Mouse (Mus musculus) splenic B cell, adult 2 months (primary cell): ENCODE data around the gene Ttll5.

Experiments
- DNase-seq: peaks from one replicate; pipeline ENCODE4 v3.0.0-alpha.2; 2011; ENCODE audit warnings: low read depth, low spot score
- H3K27me3 ChIP-seq: 2 replicates; pipeline ENCODE4 v1.6.1; 2012; ENCODE audit warnings: mild to moderate bottlenecking, low read length, moderate library complexity, mixed read lengths; ENCODE audit not compliant: control insufficient read depth, poor library complexity, insufficient read depth, severe bottlenecking
- H3K36me3 ChIP-seq: 2 replicates; pipeline ENCODE4 v1.6.1; 2012; ENCODE audit warnings: mild to moderate bottlenecking, low read length, moderate library complexity, mixed read lengths; ENCODE audit not compliant: control insufficient read depth, poor library complexity, insufficient read depth, severe bottlenecking

Gene Ttll5

GRCm38 (mm10) chr12:85822051-85822450 lies 2.4 kb upstream of the Ttll5 start:
- Histone ChIP-seq H3K36me3 (no peaks in the 10 kb centered on the region; the same call in 1 of the 2 replicates), H3K27me3 (no peaks in the 10 kb centered on the region)
- no peak for DNase-seq

- no peaks in the 10 kb centered on the region for H3K36me3 ChIP-seq
- no peaks in the 10 kb centered on the region for H3K27me3 ChIP-seq
- DNase-seq, result no peak
Observed at GRCm38 (mm10) chr12:85825361-85825760, 902 bp downstream of the Ttll5 start.

DNA sequence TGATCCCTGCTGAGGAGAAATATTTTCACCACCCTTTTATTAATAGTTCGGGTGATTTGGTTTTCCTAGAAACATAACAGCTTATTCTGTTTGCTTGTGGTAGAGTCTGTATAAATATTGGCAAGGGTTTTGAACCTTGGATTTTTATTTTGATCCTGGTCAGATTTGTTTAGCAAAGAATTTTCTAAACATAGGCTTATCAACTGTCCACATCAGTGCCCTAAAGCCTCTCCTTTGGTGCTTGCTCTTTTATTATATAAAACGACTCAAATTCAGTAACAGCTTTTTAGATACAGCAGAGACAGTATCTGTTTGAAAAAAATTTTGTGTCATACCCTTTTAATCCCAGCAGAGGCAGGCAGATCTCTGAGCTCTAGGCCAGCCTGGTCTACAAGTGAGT lies 1.4 kb downstream of the Ttll5 start:
- Histone ChIP-seq H3K27me3 (no peaks in the 10 kb centered on the region), H3K36me3 (no peaks in the 10 kb centered on the region)
- no peak for DNase-seq

- Histone ChIP-seq H3K27me3 (no peaks in the 10 kb centered on the region), H3K36me3 (no peaks in the 10 kb centered on the region)
- no peak for DNase-seq
Observed at GRCm38 (mm10) chr12:85828856-85829255, 4.4 kb downstream of the Ttll5 start.

DNA sequence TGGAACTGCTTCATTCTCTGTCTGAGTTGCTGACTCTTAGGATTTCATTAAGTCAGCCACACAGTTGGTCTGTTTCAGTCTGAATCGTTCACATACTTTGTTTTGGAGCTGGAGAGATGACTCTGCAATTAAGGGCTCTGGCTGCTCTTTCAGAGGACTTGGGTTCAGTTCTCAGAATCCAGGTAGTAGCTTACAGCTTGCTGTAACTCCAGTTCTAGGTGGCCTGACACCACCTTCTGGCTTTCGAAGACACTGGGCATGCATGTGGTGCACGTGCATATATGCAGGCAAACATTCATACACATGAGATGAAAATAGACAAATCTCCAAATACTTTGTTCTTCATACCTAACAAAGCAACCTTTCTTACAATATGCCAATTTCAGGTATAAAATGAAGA lies 5.4 kb downstream of the Ttll5 start:
- Histone ChIP-seq H3K36me3 (no peaks in the 10 kb centered on the region), H3K27me3 (no peaks in the 10 kb centered on the region)
- no peak for DNase-seq

DNA sequence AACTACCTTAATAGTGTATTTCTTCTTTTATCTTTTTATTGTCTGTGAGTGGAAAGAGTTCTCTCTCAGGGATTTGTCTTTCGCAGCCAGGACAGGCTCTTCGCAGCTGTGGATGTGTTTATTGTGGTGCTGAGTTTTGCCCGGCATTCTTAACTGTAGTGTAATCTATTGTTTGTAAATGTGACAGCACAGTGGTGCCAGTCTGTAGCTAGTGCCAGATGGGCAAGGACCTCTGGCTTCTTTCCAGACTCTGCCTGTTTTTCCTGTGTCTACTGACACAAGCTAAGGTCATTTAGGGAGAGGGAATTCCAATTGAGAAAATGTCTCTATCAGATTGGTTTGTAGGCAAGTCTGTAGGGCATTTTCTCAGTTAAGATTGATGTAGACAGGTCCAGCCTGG lies 6.2 kb downstream of the Ttll5 start:
- no peaks in the 10 kb centered on the region for H3K36me3 ChIP-seq
- no peak for DNase-seq
- no peaks in the 10 kb centered on the region for H3K27me3 ChIP-seq

GRCm38 (mm10) chr12:85834543-85834942 lies 10.1 kb downstream of the Ttll5 start:
- Histone ChIP-seq H3K27me3 (no peaks in the 10 kb centered on the region), H3K36me3 (no peaks in the 10 kb centered on the region)
- DNase-seq, result no peak

GRCm38 (mm10) chr12:85837765-85838164 lies 13.3 kb downstream of the Ttll5 start:
- Histone ChIP-seq H3K27me3 (no peaks in the 10 kb centered on the region), H3K36me3 (no peaks in the 10 kb centered on the region)
- DNase-seq, result no peak

DNA sequence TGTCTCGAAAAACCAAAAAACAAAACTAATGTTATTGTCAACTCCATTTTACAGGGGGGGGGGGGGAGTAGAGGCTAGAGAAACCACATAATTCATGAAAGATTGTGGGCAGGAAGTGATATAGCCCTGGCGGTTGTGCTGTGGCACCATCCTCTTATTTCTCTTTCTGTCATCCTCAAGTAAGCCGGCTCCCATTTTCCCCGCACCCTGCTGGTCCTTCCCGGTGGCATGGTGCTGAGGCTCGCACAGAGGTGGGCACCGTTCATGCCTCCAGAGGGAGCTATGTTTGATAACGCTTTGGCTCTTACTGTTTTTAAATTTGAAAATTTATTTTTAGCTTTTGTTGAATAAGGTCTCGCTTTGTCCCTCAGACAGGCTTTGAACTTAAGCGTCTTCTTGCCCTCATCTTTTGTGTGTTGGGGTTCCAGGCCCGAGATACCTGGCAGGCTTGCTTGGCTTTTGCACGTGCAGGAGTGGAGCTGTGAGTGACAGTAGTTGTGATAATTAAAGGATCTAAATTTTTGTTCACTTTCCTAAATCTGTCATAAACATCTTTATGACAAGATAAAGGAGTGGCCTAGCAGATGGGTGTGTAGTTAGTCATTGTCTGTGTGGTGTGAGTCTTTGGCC lies 15.0 kb downstream of the Ttll5 start:
- H3K36me3 ChIP-seq, result peaks cover 2% of the 10 kb centered on the region; the same call in 1 of the 2 replicates
- no peaks in the 10 kb centered on the region for H3K27me3 ChIP-seq
- no peak for DNase-seq

DNA sequence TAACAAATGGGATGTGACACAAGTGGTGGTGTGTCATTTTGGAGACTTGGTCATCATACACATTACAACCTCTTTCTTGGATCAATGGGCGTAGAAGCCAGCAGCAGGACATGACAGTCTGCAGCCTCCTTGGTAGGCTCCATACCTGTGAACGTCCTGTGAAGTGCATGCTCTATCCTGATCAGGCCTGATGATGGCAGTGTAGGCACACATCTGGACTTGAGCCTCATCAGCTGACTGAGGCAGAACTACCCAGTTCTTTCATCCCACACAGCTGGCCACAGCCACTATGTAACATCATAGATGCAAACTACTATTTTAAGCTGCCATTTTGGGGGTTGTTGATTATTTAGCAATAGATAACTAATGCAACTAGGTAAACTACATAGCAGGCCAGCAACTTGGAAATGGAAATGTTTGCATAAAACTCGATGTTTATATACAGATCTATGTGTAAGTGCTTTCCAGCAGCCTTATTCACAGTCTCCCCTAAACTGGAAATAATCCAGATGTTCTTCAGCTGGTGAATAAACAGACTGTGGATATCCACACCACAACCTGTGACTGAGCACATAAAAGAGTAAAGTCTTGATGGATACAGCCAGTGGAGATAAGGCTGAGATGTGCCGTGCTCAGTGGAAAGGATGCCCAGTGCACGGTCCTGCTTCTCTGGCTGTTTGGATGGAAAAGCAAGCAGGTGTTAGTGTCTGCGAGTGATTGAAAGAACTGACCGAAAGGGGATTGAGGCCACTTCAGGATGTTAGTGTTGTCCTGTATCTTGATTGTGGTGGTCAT lies 23.9 kb downstream of the Ttll5 start:
- Histone ChIP-seq H3K27me3 (no peaks in the 10 kb centered on the region), H3K36me3 (peaks cover 4% of the 10 kb centered on the region)
- DNase-seq, result peak; percentile 66

GRCm38 (mm10) chr12:85850661-85851060 lies 26.2 kb downstream of the Ttll5 start:
- DNase-seq, result no peak
- H3K36me3 ChIP-seq, result peaks cover 2% of the 10 kb centered on the region
- no peaks in the 10 kb centered on the region for H3K27me3 ChIP-seq

DNA sequence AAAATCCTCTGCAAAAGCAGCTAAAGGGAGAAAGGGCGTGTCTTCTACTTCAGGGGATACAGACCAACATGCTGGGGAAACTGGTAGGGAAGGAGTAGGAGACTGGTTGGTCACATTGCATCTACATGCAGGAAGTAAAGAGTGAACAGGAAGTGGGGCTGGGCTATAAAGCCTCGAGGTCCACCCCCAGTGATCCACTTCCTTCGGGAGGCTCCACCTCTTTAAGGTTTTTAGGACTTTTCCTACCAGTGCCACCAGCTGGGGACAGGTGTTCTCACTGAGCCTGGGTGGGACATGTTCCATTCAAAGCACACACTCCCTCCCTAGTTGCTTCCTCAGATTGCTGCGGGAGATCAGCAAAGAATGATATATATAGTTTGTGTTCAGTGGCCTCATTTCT lies 29.4 kb downstream of the Ttll5 start:
- no peaks in the 10 kb centered on the region for H3K27me3 ChIP-seq
- peaks cover 2% of the 10 kb centered on the region for H3K36me3 ChIP-seq
- no peak for DNase-seq

DNA sequence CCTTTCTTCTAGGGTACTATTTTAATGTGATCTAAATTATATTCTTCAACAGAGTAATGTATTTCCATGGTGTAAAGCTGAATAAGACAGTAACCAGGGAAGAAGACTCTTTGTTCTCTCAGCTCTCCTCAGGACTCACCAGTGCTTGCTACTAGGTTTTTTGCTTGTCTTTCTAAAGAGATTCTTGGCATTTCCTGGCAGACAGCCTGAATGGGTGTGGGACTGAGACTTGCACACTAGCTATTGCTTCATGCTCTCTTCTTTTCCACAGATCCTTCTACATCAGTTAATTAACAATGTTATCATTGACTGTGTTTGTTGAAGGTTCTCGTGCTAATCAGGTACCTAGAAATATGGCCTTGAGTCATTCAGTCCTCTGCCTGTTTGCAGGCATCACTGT lies 29.8 kb downstream of the Ttll5 start:
- no peak for DNase-seq
- peaks cover 2% of the 10 kb centered on the region for H3K36me3 ChIP-seq
- no peaks in the 10 kb centered on the region for H3K27me3 ChIP-seq

DNA sequence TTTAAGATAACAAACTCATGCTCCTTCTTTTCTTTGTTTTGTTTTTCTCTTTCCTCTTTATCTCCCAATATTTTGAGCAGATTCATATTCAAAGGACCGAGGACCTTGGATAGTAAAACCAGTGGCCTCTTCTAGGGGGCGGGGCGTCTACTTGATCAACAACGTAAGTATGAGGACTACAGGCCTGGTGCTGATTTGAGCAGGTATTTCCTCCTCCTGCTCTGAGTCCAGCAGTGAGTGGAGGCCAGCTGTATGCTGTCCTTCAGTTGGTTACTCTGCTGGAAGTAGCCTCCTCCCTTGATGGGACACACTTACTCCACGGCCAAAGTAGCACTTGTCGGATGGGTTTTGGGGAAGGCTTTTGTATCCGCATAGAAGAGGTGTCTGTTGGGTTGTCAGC lies 32.8 kb downstream of the Ttll5 start:
- H3K36me3 ChIP-seq, result peaks cover 2% of the 10 kb centered on the region; the same call in 1 of the 2 replicates
- DNase-seq, result no peak
- H3K27me3 ChIP-seq, result no peaks in the 10 kb centered on the region

DNA sequence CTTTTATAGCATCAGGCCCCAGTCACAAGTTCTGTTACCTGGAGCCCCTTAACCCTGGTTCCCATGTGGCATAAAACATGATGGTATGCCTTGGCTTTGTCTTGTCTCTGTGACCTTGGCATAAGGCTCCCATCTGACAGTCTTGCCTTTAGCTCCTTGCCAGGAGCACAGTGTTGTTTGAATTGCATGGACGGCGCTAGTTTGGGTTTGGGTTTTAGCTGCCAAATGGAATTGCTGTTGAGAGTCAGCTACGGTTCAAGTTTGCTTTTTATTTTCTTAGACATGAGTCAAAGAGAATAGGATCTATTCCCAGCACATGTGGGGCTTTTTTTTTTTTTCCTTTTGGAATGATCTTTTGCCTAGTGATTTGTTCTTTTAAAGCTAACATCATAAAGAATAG lies 34.7 kb downstream of the Ttll5 start:
- no peak for DNase-seq
- H3K36me3 ChIP-seq, result peaks cover 2% of the 10 kb centered on the region; the same call in 1 of the 2 replicates
- no peaks in the 10 kb centered on the region for H3K27me3 ChIP-seq
